Comparison of ENCODE assay signal across 7 mouse cellular contexts in the genomic region with DNA sequence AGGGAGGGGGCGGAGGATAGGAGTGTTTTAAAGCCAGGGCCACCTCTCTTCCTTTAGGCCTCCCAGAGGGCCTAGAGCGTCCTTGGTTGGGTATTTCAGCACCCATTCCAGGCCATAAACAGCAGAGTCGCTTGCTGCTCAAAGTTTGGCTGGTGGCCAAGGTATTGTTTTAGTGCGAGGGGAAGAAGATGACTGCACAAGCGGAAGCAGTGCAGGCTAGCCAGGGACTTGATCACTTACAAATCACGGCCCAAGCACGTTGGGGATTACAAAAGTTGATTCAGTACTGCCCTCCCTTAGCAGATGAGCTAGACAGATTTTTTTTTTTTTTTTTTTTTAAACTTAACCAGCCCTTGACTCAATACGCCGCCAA. TPM values are rescaled to one million over a fixed set of nuclear protein-coding genes. Genes with fewer than 3 reads are reported as not detected.
DNase-seq lines count a peak whose midpoint lies in the region; ATAC-seq and TF ChIP-seq lines count a peak whose summit lies in the region.

No protein-coding gene starts in this region.

- peak overlapping the region; percentile 48 for H3K9ac ChIP-seq in neural tube, embryonic 11.5 days (ENCODE audit: low read length)
- H3K9ac ChIP-seq in hindbrain, embryonic 16.5 days (ENCODE audit: low read depth, low read length) = peak overlapping the region; percentile 24

- DNase-seq in neural tube, embryonic 11.5 days (ENCODE audit: low spot score) = no peak
- DNase-seq in neural tube, embryonic 10.5 days (ENCODE audit: extremely low spot score, low spot score) = no peak
- no peak for DNase-seq in frontal cortex, postnatal 36 days (ENCODE audit: low spot score in 2 of 2)
- DNase-seq in cerebellum, adult 18-20 months = no peak

- no peaks in the 10 kb centered on the region for H3K27me3 ChIP-seq in neural tube, embryonic 11.5 days (ENCODE audit: control insufficient read depth, insufficient read depth, low read length)
- H3K27me3 ChIP-seq in hindbrain, embryonic 16.5 days (replicated peaks; ENCODE audit: control insufficient read depth, insufficient read depth, low read length) = no peaks in the 10 kb centered on the region
- no peaks in the 10 kb centered on the region for H3K27me3 ChIP-seq in myocyte (ENCODE audit: control insufficient read depth, insufficient read depth, insufficient read length)

- no peak for ATAC-seq in neural tube, embryonic 11.5 days (ENCODE audit: insufficient read depth, low FRiP score, low TSS enrichment)
- ATAC-seq in erythroid progenitor cell, adult 5-6 weeks (replicated peaks; ENCODE audit: low FRiP score, poor library complexity, severe bottlenecking) = peak; percentile 28
- ATAC-seq in hindbrain, embryonic 16.5 days = no peak

- H3K4me2 ChIP-seq in neural tube, embryonic 11.5 days (ENCODE audit: low read depth) = peak overlapping the region; percentile 69
- H3K4me2 ChIP-seq in hindbrain, embryonic 16.5 days (ENCODE audit: low read length) = peak overlapping the region; percentile 68
- peak overlapping the region; percentile 83 for H3K4me2 ChIP-seq in myocyte (ENCODE audit: low read depth)

- 8% methylated on average over 9 of the region's 9 CpGs for WGBS in neural tube, embryonic 11.5 days
- 3% methylated on average over 9 of the region's 9 CpGs for WGBS in hindbrain, embryonic 16.5 days

- H3K9me3 ChIP-seq in neural tube, embryonic 11.5 days (ENCODE audit: control insufficient read depth, low read length) = no peaks in the 10 kb centered on the region
- no peaks in the 10 kb centered on the region for H3K9me3 ChIP-seq in hindbrain, embryonic 16.5 days (ENCODE audit: control insufficient read depth, low read length)

- H3K4me3 ChIP-seq in neural tube, embryonic 11.5 days (ENCODE audit: low read depth, low read length) = peak overlapping the region; percentile 91
- peak overlapping the region; percentile 42 for H3K4me3 ChIP-seq in hindbrain, embryonic 16.5 days (ENCODE audit: low read length)
- H3K4me3 ChIP-seq in myocyte = peak overlapping the region; percentile 51

- no peaks in the 10 kb centered on the region for H3K36me3 ChIP-seq in neural tube, embryonic 11.5 days (ENCODE audit: control insufficient read depth, insufficient read depth, low read length)
- no peaks in the 10 kb centered on the region for H3K36me3 ChIP-seq in hindbrain, embryonic 16.5 days (ENCODE audit: control insufficient read depth, insufficient read depth, low read length)
- no peaks in the 10 kb centered on the region for H3K36me3 ChIP-seq in myocyte (ENCODE audit: control insufficient read depth, insufficient read depth)

- 0 out of 2 replicates have a peak overlapping the region, but pooled peaks have one; percentile 20 for H3K27ac ChIP-seq in neural tube, embryonic 11.5 days (ENCODE audit: low read depth, low read length)
- peak overlapping the region; percentile 71 for H3K27ac ChIP-seq in hindbrain, embryonic 16.5 days (ENCODE audit: low read depth, low read length)

- peak; percentile 25 for TF ChIP-seq POLR2A in myocyte (IDR thresholded peaks at IDR 0.05; ENCODE audit: insufficient read length, low read depth)

- H3K4me1 ChIP-seq in neural tube, embryonic 11.5 days (ENCODE audit: control insufficient read depth, insufficient read depth, low read length) = no peaks in the 10 kb centered on the region
- peaks cover 6% of the 10 kb centered on the region; the same call in 1 of the 2 replicates for H3K4me1 ChIP-seq in hindbrain, embryonic 16.5 days (ENCODE audit: control insufficient read depth, insufficient read depth, low read depth, low read length)

- peak overlapping the region; percentile 97 for H3ac ChIP-seq in myocyte (ENCODE audit: control insufficient read depth, insufficient read length)

- H3K79me2 ChIP-seq in myocyte (ENCODE audit: control insufficient read depth, insufficient read depth) = peaks cover 34% of the 10 kb centered on the region

TF ChIP-seq in myocyte, 11 proteins besides CTCF, POLR2A, EP300 and RAD21:
- no peak for TF ChIP-seq MAX (IDR thresholded peaks at IDR 0.05; ENCODE audit: low read depth)
- TF ChIP-seq POLR2AphosphoS2 (IDR thresholded peaks at IDR 0.05; ENCODE audit: insufficient read length, low read depth) = peak; percentile 8

RNA-seq across cellular contexts. Expression of a gene that starts 0.3 kb away (rescaled TPM):
- 100 and 103 TPM in 2 replicates for polyA plus RNA-seq in neural tube, embryonic 11.5 days (2014; fragmentation: Nextera tagmentation; extraction: Ambion mirVana)
- total RNA-seq in erythroid progenitor cell, adult 5-6 weeks (2015; ENCODE audit: low replicate concordance) = 73.9 and 109 TPM in 2 replicates
- 71.8 and 72.6 TPM in 2 replicates for total RNA-seq in erythroid progenitor cell, adult 5-6 weeks (2017; ENCODE audit: low replicate concordance)
- 39.1 and 44.7 TPM in 2 replicates for polyA plus RNA-seq in hindbrain, embryonic 16.5 days (2015; fragmentation: Nextera tagmentation; extraction: Ambion mirVana)
- 37.0 TPM for polyA plus RNA-seq in myocyte (2012; fragmentation: generic; extraction: Trizol)
